In the genomic region with DNA sequence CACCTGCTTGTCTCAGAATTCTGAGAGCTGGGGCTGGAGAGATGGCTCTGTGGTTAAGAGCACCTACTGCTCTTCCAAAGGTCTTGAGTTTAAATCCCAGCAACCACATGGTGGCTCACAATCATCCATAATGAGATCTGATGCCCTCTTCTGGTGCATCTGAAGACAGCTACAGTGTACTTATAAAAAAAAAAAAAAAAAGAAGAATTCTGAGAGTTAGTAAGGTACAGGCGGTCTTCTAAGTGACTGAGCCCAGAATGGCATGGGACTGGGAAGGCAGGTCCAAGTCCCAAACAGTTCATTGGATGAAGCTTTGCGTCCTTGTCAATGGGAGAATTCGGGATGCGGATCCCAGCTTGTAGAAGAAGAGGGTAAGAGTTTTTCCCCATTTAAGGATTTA, we compare ENCODE assay signal across 30 mouse cellular contexts. TPM values are rescaled to one million over a fixed set of nuclear protein-coding genes. Genes with fewer than 3 reads are reported as not detected.
DNase-seq lines count a peak whose midpoint lies in the region; ATAC-seq and TF ChIP-seq lines count a peak whose summit lies in the region.
"Had no signal": no experiment of that assay in that cellular context is flagged by ENCODE, and none has a peak within 500 bp of the region (broad histone marks: within the 10 kb centered on the region; RNA-seq: fewer than 3 reads in every experiment).

No protein-coding gene starts in this region.

- H3K4me3 ChIP-seq in kidney, postnatal 0 days (replicated peaks; ENCODE audit: low read depth, low read length), result no peak overlapping the region
- H3K4me3 ChIP-seq in lung, postnatal 0 days (ENCODE audit: low read depth, low read length), result no peak overlapping the region
- no peak overlapping the region for H3K4me3 ChIP-seq in E14TG2a.4 (replicated peaks; ENCODE audit: low read length)
- H3K4me3 ChIP-seq in neural tube, embryonic 15.5 days (replicated peaks), result no peak overlapping the region
- H3K4me3 ChIP-seq: embryonic facial prominence, embryonic 12.5 days; heart, embryonic 10.5 days; heart, embryonic 15.5 days; limb, embryonic 10.5 days; limb, embryonic 15.5 days; neural tube, embryonic 13.5 days; stomach, embryonic 15.5 days had no signal

- no peak for DNase-seq in kidney, postnatal 0 days (ENCODE audit: low spot score)
- DNase-seq in kidney, adult 9 months, result no peak
- DNase-seq in lung, postnatal 0 days (ENCODE audit: low spot score), result no peak
- DNase-seq in lung, adult 18-20 months, result no peak
- DNase-seq in R1 (ENCODE audit: low read depth, low spot score), result peak; percentile 72
- no peak for DNase-seq in left cerebral cortex, postnatal 25 days (ENCODE audit: low spot score in 2 of 2)
- DNase-seq: adrenal gland, adult 8-10 months; cerebellum, adult 9-10 months; cerebellum, postnatal 36 days; embryo, embryonic 11 days; gastrocnemius, postnatal 25 days; heart, adult 11 months; kidney, adult 8-10 months; kidney, postnatal 14 days; lung, postnatal 10 days; retina, postnatal 1 day; right cerebral cortex, postnatal 25 days had no signal

- no peaks in the 10 kb centered on the region for H3K36me3 ChIP-seq in kidney, postnatal 0 days (ENCODE audit: insufficient read depth, low read length)
- no peaks in the 10 kb centered on the region for H3K36me3 ChIP-seq in lung, postnatal 0 days (ENCODE audit: insufficient read depth, low read length)
- no peaks in the 10 kb centered on the region for H3K36me3 ChIP-seq in E14TG2a.4 (ENCODE audit: insufficient read depth, low read length)
- no peaks in the 10 kb centered on the region for H3K36me3 ChIP-seq in neural tube, embryonic 15.5 days
- H3K36me3 ChIP-seq: embryonic facial prominence, embryonic 12.5 days; heart, embryonic 10.5 days; heart, embryonic 15.5 days; limb, embryonic 10.5 days; limb, embryonic 15.5 days; neural tube, embryonic 13.5 days; stomach, embryonic 15.5 days had no signal

- no peak for ATAC-seq in kidney, postnatal 0 days (replicated peaks; ENCODE audit: low FRiP score, low read depth)
- ATAC-seq in lung, postnatal 0 days, result no peak
- no peak for ATAC-seq in neural tube, embryonic 15.5 days (ENCODE audit: low FRiP score)
- ATAC-seq: CD4-positive, CD25-positive, alpha-beta regulatory T cell, adult 4 months; forebrain, embryonic 14.5 days; hindbrain, embryonic 16.5 days had no signal

- intact Hi-C loops in left cerebral cortex, postnatal 25 days (cut with DNase I), result no loop called here

- no peaks in the 10 kb centered on the region for H3K27me3 ChIP-seq in kidney, postnatal 0 days (ENCODE audit: insufficient read depth, low read length)
- no peaks in the 10 kb centered on the region for H3K27me3 ChIP-seq in lung, postnatal 0 days (replicated peaks; ENCODE audit: insufficient read depth, low read length)
- H3K27me3 ChIP-seq in E14TG2a.4 (ENCODE audit: insufficient read depth, low read length), result no peaks in the 10 kb centered on the region
- H3K27me3 ChIP-seq in neural tube, embryonic 15.5 days (replicated peaks), result no peaks in the 10 kb centered on the region
- H3K27me3 ChIP-seq: embryonic facial prominence, embryonic 12.5 days; heart, embryonic 15.5 days; limb, embryonic 15.5 days; neural tube, embryonic 13.5 days; stomach, embryonic 15.5 days had no signal

- TF ChIP-seq EP300 in lung, postnatal 0 days (IDR thresholded peaks at IDR 0.05), result no peak

- 94% methylated on average over 4 of the region's 4 CpGs for WGBS in kidney, postnatal 0 days
- 87% methylated on average over 4 of the region's 4 CpGs for WGBS in lung, postnatal 0 days
- 89% methylated on average over 4 of the region's 4 CpGs for WGBS in neural tube, embryonic 15.5 days

- H3K4me1 ChIP-seq in kidney, postnatal 0 days (replicated peaks; ENCODE audit: insufficient read depth, low read length), result 0 out of 2 replicates have a peak, but pooled peaks cover 6% of the 10 kb centered on the region
- H3K4me1 ChIP-seq in lung, postnatal 0 days (ENCODE audit: insufficient read depth, low read depth, low read length), result no peaks in the 10 kb centered on the region
- H3K4me1 ChIP-seq in E14TG2a.4 (replicated peaks; ENCODE audit: low read depth, low read length), result peaks cover 64% of the 10 kb centered on the region
- H3K4me1 ChIP-seq in neural tube, embryonic 15.5 days, result no peaks in the 10 kb centered on the region
- H3K4me1 ChIP-seq: embryonic facial prominence, embryonic 12.5 days; heart, embryonic 10.5 days; heart, embryonic 15.5 days had no signal

- no peak overlapping the region for H3K9ac ChIP-seq in kidney, postnatal 0 days (ENCODE audit: low read depth, low read length)
- H3K9ac ChIP-seq in lung, postnatal 0 days (replicated peaks; ENCODE audit: low read depth), result no peak overlapping the region
- H3K9ac ChIP-seq in neural tube, embryonic 15.5 days (replicated peaks), result no peak overlapping the region
- H3K9ac ChIP-seq: embryonic facial prominence, embryonic 12.5 days; heart, embryonic 15.5 days; limb, embryonic 15.5 days; neural tube, embryonic 13.5 days; stomach, embryonic 15.5 days had no signal

- no peak overlapping the region for H3K27ac ChIP-seq in kidney, postnatal 0 days
- H3K27ac ChIP-seq in lung, postnatal 0 days (ENCODE audit: low read length), result no peak overlapping the region
- no peak overlapping the region for H3K27ac ChIP-seq in neural tube, embryonic 15.5 days (replicated peaks)
- H3K27ac ChIP-seq: embryonic facial prominence, embryonic 12.5 days; heart, embryonic 10.5 days; heart, embryonic 15.5 days; limb, embryonic 10.5 days; limb, embryonic 15.5 days; macrophage; neural tube, embryonic 13.5 days; stomach, embryonic 15.5 days had no signal

- peak; percentile 33; the same call in 1 of the 2 replicates for TF ChIP-seq CTCF in kidney, postnatal 0 days (IDR thresholded peaks at IDR 0.05; ENCODE audit: low read depth)
- 0 out of 2 replicates have a peak, but pooled peaks have one; percentile 8 for TF ChIP-seq CTCF in lung, postnatal 0 days (IDR thresholded peaks at IDR 0.05)
- TF ChIP-seq CTCF in E14TG2a.4 (conservative IDR thresholded peaks at IDR 0.05; ENCODE audit: low read length), result peak; percentile 7; the same call in 1 of the 2 replicates

- H3K9me3 ChIP-seq in kidney, postnatal 0 days (replicated peaks; ENCODE audit: low read length), result no peaks in the 10 kb centered on the region
- no peaks in the 10 kb centered on the region for H3K9me3 ChIP-seq in lung, postnatal 0 days (ENCODE audit: low read length)
- H3K9me3 ChIP-seq in E14TG2a.4 (ENCODE audit: low read length), result peaks cover 7% of the 10 kb centered on the region
- H3K9me3 ChIP-seq in neural tube, embryonic 15.5 days (replicated peaks), result no peaks in the 10 kb centered on the region
- H3K9me3 ChIP-seq: embryonic facial prominence, embryonic 12.5 days; heart, embryonic 10.5 days; heart, embryonic 15.5 days; limb, embryonic 10.5 days; limb, embryonic 15.5 days; neural tube, embryonic 13.5 days; stomach, embryonic 15.5 days had no signal

- no peak overlapping the region for H3K4me2 ChIP-seq in kidney, postnatal 0 days (ENCODE audit: low read length)
- H3K4me2 ChIP-seq in lung, postnatal 0 days (replicated peaks; ENCODE audit: low read depth, low read length), result no peak overlapping the region
- no peak overlapping the region for H3K4me2 ChIP-seq in neural tube, embryonic 15.5 days
- H3K4me2 ChIP-seq: embryonic facial prominence, embryonic 12.5 days; heart, embryonic 15.5 days; limb, embryonic 15.5 days; neural tube, embryonic 13.5 days; stomach, embryonic 15.5 days had no signal

RNA-seq across cellular contexts. Expression of gene Mkrn1, which starts 33.3 kb away (rescaled TPM):
- 62.7 and 66.8 TPM in 2 replicates for polyA plus RNA-seq in kidney, postnatal 0 days (2015; fragmentation: Nextera tagmentation; extraction: Ambion mirVana)
- polyA plus RNA-seq in lung, postnatal 0 days (2015; fragmentation: Nextera tagmentation; extraction: Ambion mirVana), result 125 and 127 TPM in 2 replicates
- 203 and 231 TPM in 2 replicates for polyA plus RNA-seq in neural tube, embryonic 15.5 days (2015; fragmentation: Nextera tagmentation; extraction: Ambion mirVana)
- total RNA-seq in left cerebral cortex, postnatal 25 days (2021), result 100 to 1,000 TPM; 152 to 154 TPM
